Mouse (Mus musculus): ENCODE measurements around the gene Sorl1.

- no peak for TF ChIP-seq CTCF (IDR thresholded peaks at IDR 0.05; ENCODE audit: extremely low read depth, insufficient read depth, insufficient read length, insufficient replicate concordance)
- TF ChIP-seq POLR2A (IDR thresholded peaks at IDR 0.05; ENCODE audit: low read depth, low read length): no peak
Measured at GRCm38 (mm10) chr9:42169025-42169424, 44.9 kb upstream of the Sorl1 start.

Data from spleen, adult 2 months (tissue).